Mouse (Mus musculus) adrenal gland, postnatal 36 days (tissue): Measurements from ENCODE around the gene Inhba. TPM values are rescaled to one million over a fixed set of nuclear protein-coding genes. Genes with fewer than 3 reads are reported as not detected.

Experiments
- DNase-seq, 2 experiments: peaks; one replicate each; pipeline ENCODE4 v3.0.0; 2021; ENCODE audit warnings: mixed read lengths in 1 of 2
- long read RNA-seq, 2 experiments: library from polyadenylated mRNA; stranded (forward); transcript quantifications; one replicate each; pipeline ENCODE4 v2.0.0; 2021; ENCODE audit warnings: borderline sequencing depth in 2 of 2
- total RNA-seq, 2 experiments: library from RNA; stranded (reverse); gene quantifications; 2 replicates each; pipeline ENCODE4 v1.2.3; 2021

Gene Inhba
- 1 to 10 TPM in 1 of 2 experiments, under 1 TPM in 1; 0.89 to 2.2 TPM for total RNA-seq
- long read RNA-seq, experiment 1, partial matches to known transcripts = 2 of 4 reads
- long read RNA-seq, experiment 1, other reads (novel, unspliced or antisense) = 2 of 4 reads
- long read RNA-seq, experiment 2 = 0 reads

DNA sequence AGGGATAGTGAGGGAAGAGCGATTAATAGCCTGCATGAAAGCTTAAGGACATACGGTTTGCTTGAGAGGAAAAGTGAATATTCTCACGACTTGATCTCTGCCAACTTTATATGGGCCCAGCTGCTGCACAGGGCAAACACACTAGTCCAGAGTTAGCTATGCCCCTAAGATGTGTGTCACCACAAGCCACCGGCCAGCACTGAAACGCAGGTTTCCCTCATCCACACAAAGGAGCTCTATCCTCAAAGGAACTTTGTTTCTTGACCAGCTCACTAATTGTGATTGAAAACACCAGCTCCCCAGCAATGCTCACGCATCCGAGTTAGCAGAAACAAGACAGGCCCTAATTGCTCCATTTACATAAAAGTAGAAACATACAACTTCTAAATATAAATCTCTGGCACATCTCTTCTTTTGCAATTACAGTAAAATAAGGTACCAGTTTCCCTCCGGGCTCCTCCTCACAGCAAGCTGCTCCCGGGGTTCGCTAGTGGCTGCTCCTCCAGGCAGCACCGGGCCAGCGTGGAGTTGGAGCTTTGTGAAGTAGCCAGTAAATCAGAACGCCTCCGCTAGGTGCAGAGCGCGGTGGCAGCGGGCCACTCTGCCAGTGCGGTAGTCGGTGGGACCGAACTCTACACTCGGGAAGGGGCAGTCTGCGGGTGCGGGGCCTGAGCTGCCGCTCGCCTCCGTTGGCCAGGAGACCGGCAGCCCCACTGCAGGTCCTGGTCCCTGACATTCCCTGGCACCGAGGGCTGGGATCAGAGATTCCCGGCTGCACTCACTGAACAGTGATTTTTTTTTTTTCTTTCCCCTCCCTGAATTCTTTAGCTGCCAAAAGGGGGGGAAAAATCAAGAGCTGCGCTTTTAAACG is at the start of gene Inhba:
TSS of gene Inhba (plus strand) at position 480 of the 871 bp plus-strand sequence.
- peak; percentile 46 to 50 for DNase-seq

GRCm38 (mm10) chr13:15976584-15976983 is 35.1 kb upstream of the Inhba start:
- no peak for DNase-seq

GRCm38 (mm10) chr13:15979551-15979950 is 32.1 kb upstream of the Inhba start:
- DNase-seq = no peak

DNA sequence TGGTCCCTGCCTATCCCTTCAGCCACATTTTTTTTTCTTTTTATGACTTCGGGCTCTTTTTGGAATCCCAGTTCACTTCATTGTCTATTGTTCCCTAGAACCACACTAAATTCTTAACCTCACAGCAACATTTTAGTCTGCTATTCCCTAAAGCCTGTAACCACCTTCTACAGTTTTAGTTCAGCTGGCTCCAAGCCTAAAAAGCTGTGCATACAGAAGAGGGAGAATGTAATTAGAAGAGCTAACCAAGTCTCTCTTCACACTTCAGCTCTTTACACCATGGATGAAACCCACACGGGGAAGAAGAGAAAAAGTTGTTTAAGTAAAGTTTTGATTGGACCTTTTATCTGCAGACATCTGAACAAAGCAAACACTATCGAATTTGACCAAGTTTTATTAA is 29.6 kb upstream of the Inhba start:
- DNase-seq = no peak

- no peak for DNase-seq
Observed at GRCm38 (mm10) chr13:15985761-15986160, 25.9 kb upstream of the Inhba start.

GRCm38 (mm10) chr13:15986172-15986571 is 25.5 kb upstream of the Inhba start:
- no peak for DNase-seq

DNA sequence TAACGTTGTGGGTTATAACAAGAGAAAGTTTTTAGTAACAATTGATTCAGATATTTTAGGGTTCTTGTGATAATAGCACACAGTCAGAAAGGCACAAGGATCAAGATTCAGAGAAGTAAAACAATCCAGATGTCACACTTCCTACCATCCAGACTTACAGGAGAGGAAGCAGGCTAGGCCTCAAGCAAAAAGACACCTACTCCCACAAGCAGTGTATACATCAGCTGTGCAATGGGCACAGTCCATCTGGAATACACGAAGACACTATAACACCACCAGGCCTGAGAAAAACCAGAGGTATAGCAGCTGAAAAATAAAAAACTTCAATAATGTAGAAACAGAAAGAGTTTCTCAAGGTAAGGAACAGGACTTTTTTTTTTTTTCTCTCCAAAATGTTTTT is 16.3 kb upstream of the Inhba start:
- DNase-seq = no peak

DNA sequence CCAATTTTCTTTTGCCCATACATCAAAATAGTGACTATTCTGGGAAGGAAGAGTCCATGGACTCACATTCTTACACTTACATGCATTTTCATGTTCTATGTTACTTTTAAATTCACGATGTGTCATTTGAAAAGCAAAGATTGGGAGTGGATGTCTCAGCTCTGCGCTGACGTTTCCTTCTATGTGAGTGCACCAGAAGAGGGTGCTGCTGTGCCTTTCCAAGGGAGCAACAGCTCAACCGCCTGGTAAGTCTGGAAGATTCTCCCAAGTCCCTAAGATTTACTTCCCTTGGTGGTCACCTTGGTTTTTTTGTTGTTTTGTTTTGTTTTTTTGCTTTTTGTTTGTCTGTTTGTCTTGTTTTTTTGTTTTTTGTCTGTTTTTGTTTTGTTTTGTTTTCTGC is 6.1 kb upstream of the Inhba start:
- peak; percentile 45 to 64 for DNase-seq

- no peak for DNase-seq
Observed at GRCm38 (mm10) chr13:16007748-16008147, 3.9 kb upstream of the Inhba start.

DNA sequence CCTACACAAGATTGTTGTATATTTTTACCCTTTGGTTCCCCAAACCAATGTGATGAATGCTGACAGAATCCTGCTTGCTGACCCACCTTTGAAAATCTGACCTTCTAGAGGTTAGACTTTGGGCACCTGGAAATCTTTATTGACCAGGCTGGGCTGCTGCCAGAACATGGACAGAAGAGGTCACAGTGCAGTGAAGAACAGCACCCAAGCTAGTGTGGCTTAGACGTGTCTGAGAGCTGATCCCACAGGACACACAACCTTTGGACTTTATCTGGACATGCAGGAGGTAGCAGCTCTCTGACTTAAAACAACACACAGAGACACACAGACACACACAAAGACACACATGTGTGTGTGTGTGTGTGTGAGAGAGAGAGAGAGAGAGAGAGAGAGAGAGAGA is 3.3 kb upstream of the Inhba start:
- DNase-seq = peak in 1 of 2 experiments; percentile 11

DNA sequence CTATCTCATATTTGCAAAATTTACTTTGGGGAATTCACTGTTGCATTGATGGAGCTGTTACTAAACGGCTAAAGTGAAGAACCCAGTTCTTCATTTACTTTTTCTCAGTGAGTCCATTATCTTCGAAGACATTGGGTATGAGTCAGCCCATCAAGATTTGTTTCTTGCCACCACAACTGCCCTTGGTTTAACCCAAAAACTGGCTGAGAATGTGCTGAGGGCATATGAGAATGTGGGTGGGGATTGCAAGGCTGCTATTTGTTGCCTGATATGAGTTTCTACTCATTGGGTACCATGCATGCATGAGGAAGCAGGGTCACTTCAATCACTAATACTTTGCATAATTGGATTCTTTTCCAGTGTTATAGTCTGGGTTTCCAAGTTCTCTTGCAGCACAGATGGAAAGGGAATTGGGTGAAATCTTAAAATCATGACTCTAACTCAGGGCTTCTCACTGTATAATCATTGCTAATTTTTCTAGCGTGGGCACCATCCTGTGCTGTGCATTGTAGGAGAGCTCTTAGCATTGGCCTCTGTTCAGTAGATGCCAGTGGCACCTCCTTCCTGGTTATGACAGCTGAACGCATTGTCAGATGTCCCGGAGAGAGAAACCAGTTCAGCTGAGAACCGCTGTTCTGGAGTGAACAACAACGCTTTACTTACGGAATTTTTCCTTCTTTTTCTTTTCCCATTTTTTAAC is 1.7 kb upstream of the Inhba start:
- no peak for DNase-seq

DNA sequence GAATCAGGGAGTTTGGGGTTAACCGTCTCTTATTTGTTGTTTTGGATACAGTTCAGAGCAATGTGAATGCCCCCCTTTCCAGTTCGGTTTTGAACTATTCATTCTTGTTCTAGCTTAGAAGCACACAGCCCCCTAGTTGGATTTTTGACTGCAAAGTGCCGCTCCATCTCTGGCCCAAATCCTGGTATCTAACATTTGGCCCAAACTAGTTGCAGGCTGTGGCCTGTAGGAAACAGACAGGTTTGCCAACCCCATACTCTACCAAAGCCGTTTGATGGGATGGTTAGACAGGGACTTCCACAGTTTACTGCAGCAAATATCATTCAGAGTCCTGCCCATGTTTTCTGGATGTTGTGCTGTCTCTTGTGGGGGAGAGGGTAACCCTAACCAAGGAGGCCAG is 1.1 kb upstream of the Inhba start:
- DNase-seq = no peak

DNA sequence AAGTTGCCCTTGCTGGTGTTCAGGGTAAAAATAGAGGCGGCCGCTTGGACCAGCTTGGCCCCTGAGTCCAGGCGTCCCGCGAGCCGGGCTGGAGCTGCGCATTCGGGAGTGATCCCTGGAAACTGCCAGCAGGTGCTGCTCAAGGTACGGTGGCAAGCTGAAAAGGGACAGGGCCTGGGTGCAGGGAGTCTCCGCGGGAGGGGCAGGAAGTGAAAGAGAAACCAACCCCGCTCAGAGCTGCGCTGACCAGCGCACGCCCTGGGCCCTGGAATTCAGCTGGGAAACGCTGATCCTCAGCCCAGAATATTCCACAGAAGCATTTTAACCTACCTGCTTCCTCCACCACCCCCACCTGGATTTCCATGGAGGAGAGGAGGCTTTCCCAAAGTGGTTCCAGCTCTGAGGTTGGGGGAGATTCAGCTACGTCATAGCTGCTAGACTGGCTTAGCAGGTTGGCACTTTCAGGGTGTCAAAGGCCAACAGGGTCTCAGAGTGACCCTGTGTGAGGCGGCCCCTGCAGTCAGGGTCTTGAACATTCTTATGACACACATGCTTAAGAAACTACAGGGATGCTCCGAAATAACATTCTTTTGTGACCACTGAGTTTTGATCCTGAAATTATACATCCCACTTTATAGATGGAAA is 714 bp downstream of the Inhba start:
- peak; percentile 83 to 84 for DNase-seq

DNA sequence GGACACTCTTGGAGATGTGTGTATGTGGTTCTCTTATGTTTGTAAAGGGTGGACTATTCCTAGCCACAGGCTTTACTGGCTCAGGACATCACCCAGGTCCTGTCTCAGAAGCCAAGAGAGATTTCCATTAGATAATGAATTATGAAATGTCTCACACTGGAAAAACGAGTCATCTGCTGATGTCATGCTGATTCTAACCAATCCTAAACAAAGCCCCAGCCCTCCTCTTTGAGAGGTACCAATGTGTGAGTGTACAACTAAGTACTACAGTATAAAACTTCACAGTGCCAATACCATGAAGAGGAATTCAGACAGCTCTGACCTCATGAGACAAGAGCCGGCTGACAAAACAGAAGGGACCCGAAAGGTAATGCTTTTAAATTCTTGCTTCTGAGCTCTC is 2.5 kb downstream of the Inhba start:
- no peak for DNase-seq

DNA sequence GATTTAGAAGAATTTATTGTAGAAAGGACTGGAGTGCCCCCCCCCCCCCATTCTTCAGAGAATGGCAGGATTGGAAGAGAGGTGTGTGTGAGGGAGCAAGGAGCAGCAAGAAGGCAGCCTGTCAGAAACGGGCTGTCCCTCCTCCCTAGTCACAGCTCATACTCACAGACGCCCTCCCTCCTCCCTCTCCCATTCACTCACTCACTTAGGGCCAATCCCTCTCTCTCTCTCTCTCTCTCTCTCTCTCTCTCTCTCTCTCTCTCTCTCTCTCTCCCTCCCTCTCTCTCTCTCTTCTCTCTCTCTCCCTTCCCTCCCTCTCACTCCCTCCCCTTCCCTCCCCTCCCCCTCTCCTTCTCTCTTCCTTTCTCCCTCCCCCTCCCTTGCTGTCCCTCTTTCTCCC is 4.9 kb downstream of the Inhba start:
- DNase-seq = no peak

- no peak for DNase-seq
Observed at GRCm38 (mm10) chr13:16017338-16017737, 5.7 kb downstream of the Inhba start.

DNA sequence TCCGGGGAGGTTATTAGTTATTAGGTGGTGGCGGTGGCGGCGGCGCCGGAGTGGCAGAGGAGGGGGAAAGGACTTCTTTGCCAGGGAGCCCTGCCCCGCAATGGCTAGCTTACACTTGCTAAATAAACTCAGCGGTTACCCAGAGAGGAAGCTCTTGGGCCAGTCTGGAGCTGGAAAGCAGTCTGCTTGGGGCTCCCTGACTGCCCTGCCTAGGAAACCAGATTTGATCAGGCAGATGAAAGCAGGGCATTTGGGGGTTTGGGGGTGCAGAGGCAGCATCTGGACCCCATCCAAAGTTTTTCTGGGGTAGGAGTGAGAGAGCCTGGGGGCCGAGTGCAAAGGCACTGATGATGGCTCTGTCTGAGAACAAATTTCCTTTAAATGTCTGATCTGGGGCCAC is 6.1 kb downstream of the Inhba start:
- no peak for DNase-seq

- DNase-seq = no peak
Observed at GRCm38 (mm10) chr13:16018807-16019510, 7.3 kb downstream of the Inhba start.

- DNase-seq = peak; percentile 39 to 52
Observed at GRCm38 (mm10) chr13:16020659-16021058, 9.0 kb downstream of the Inhba start.

DNA sequence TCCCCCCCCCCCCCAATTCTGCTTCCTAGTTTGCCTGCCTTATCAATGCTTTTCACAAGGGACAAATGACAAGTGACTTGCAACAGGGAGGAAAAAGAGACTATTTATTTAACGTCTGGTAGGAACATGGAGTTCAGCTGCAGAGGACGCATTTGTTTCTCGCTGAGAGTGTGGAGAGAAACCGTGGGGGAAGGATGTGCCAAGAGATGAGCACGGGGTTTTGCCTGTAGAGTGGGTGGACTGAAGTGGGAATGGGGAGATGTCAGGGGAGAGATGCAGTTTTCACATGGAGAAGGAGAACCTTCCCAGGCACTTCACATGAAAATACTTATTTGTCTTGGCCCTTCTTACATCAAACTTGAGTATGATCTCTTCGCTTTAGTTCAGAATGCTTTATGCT is 9.5 kb downstream of the Inhba start:
- DNase-seq = no peak

DNA sequence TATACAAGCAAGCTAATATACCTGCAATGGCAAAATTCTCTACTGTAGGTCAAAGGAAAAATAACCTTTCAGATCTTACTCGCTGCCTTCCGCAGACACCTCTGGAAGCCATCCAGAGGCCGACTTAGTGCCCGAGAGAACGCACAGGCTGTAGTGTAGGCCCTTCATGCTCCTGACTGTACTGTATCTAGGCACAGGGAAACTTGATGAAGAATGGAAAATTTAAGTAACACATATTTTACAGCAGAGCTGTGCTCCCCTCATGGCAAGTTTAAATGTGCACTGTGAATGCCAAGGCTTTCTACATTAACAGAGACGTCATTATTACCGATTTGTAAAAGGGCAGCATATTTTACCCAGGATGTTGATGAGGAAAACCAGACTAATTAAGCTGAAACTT is 10.2 kb downstream of the Inhba start:
- DNase-seq = no peak

GRCm38 (mm10) chr13:16022536-16022935 is 10.9 kb downstream of the Inhba start:
- no peak for DNase-seq
